Mouse (Mus musculus) megakaryocyte, embryonic 14.5 days (primary cell): Measurements from ENCODE around the gene Abca4.

Experiments used
- FLI1 ChIP-seq: IDR thresholded peaks from 2 replicates; pipeline ENCODE4 v1.6.1; 2012; ENCODE audit warnings: low read length, inconsistent platforms, mixed read lengths
- GATA1 ChIP-seq: IDR thresholded peaks from 3 replicates; pipeline ENCODE4 v1.6.1; 2012; ENCODE audit warnings: mixed read lengths, low read length, inconsistent platforms, borderline replicate concordance

DNA sequence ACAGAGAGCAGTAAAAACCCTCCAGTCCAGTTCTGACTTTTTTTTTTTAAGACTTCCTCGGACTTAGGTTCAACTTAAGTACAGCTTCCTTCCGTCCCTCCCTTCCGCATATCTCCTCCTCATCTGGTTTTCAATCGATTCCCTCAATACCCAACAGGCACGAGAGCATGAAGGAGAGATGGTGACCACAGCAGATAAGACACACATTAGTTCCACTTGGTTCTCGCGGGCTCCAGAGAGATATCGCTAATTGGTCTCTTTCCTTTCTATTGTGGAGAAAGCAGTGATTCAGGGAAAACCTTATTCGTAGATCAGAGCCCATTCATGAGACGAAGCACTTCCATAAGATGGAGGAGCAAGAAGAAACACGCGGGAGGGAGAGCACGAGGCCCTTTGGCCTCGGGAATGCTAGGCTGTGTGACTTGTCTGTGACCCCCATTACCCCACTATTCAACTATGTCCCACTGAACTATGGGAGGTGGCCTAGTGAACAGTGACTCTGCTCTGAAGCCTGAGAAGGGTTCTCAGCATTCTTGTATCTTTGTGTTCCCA, 63.5 kb downstream of the Abca4 start:
- no peak for TF ChIP-seq GATA1
- no peak for TF ChIP-seq FLI1
